Mouse (Mus musculus): Measurements from ENCODE around the gene Smurf1. TPM values are rescaled to one million over a fixed set of nuclear protein-coding genes. Genes with fewer than 3 reads are reported as not detected.
A peak's percentile ranks its signal among the peaks of the same experiment; 100 is the strongest.

The Smurf1 gene
- polyA plus RNA-seq, 1 experiment from 2014 or later: 18.3 TPM

DNA sequence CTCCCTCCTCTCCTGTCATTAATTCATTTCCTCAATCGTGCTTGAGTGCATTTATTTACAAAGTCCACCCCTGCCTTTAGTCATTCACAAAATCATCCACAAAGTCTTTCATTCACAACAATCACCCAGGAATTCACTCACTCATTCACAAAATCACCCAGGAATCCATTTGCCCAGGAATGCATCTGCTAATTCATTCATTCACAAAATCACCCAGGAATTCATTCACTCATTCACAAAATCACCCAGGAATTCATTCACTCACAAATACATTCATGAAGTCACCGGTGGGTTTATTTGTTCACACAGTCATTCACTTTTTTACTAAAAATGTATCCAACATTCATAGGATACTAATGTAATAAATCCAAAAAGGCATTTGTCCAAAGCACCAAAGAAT lies 24.4 kb upstream of the Smurf1 start:
- Histone ChIP-seq H3K9me3 (ENCODE audit: control insufficient read depth, low read length) (no peaks in the 10 kb centered on the region), H3K4me2 (ENCODE audit: low read depth, low read length, severe bottlenecking) (no peak overlapping the region), H3K27me3 (ENCODE audit: control insufficient read depth, insufficient read depth, low read length) (no peaks in the 10 kb centered on the region), H3K36me3 (ENCODE audit: control insufficient read depth, insufficient read depth, low read length) (no peaks in the 10 kb centered on the region), H3K9ac (ENCODE audit: low read length) (no peak overlapping the region), H3K4me1 (replicated peaks; ENCODE audit: control insufficient read depth, insufficient read depth, low read length) (no peaks in the 10 kb centered on the region), H3K27ac (ENCODE audit: low read depth, low read length) (no peak overlapping the region), H3K4me3 (ENCODE audit: low read depth, low read length) (no peak overlapping the region)
- WGBS: 50% methylated on average over 2 of the region's 2 CpGs
- DNase-seq (ENCODE audit: low spot score): no peak
- ATAC-seq (replicated peaks; ENCODE audit: low FRiP score): no peak

DNA sequence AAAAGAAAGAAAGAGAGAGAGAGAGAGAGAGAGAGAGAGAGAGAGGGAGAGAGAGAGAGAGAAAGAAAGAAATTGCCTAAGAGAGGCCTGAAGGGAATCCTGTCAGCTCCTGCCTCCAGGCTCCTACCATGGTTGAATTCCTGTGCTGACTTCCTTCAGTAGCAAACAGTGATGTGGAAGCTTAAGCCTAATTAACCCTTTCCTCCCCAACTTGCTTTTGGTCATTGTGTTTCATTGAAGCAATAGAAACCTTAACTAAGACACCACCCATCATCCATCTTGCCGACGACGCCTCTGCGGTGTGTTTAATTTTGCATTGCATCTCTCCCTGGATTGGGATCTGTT lies 23.4 kb upstream of the Smurf1 start:
- H3K36me3 ChIP-seq (ENCODE audit: control insufficient read depth, insufficient read depth, low read length): no peaks in the 10 kb centered on the region
- no peak overlapping the region for H3K4me3 ChIP-seq (ENCODE audit: low read depth, low read length)
- no peak overlapping the region for H3K27ac ChIP-seq (ENCODE audit: low read depth, low read length)
- H3K4me2 ChIP-seq (ENCODE audit: low read depth, low read length, severe bottlenecking): no peak overlapping the region
- no peaks in the 10 kb centered on the region for H3K4me1 ChIP-seq (replicated peaks; ENCODE audit: control insufficient read depth, insufficient read depth, low read length)
- WGBS: 85% methylated on average over 4 of the region's 4 CpGs
- H3K27me3 ChIP-seq (ENCODE audit: control insufficient read depth, insufficient read depth, low read length): no peaks in the 10 kb centered on the region
- ATAC-seq (replicated peaks; ENCODE audit: low FRiP score) (no peak), DNase-seq (ENCODE audit: low spot score) (no peak)
- peaks cover 3% of the 10 kb centered on the region; the same call in 1 of the 2 replicates for H3K9me3 ChIP-seq (ENCODE audit: control insufficient read depth, low read length)
- no peak overlapping the region for H3K9ac ChIP-seq (ENCODE audit: low read length)

DNA sequence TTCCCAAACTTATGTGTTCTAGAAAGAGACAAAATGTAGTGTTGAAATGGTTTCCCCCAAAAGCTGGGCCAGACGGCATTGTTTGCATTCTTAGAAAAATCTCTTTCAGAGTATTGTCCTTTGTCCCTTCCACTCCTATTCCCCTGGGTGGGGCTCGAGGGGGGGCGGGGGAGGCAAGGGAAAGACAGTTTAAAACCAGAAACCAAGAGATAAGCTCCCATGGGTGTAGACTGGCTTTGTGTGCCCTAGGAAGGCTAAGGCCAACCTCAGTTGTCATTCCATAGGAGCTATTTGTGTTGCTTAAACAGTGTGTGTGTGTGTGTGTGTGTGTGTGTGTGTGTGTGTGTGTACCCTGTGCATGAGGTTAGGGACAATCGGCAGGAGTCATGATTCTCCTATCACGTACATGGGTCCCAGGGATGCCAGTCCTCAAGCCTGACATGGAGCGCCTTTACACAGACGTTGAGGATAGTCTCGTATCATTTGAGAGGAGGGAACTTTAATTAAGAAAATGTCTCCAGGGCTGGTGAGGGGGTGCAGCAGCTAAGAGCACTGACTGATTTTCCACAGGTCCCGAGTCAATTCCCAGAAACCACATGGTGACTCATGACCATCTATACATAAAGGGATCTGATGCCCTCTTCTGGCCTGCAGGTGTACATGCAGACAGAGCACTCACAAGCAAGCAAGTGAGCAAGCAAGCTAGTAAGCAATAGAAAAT lies 22.9 kb upstream of the Smurf1 start:
- H3K4me3 ChIP-seq (ENCODE audit: low read depth, low read length): no peak overlapping the region
- no peak overlapping the region for H3K27ac ChIP-seq (ENCODE audit: low read depth, low read length)
- ATAC-seq (replicated peaks; ENCODE audit: low FRiP score): no peak
- 62% methylated on average over 9 of the region's 9 CpGs for WGBS
- H3K9me3 ChIP-seq (ENCODE audit: control insufficient read depth, low read length): peaks cover 3% of the 10 kb centered on the region; the same call in 1 of the 2 replicates
- no peaks in the 10 kb centered on the region for H3K27me3 ChIP-seq (ENCODE audit: control insufficient read depth, insufficient read depth, low read length)
- H3K4me2 ChIP-seq (ENCODE audit: low read depth, low read length, severe bottlenecking): no peak overlapping the region
- H3K4me1 ChIP-seq (replicated peaks; ENCODE audit: control insufficient read depth, insufficient read depth, low read length): no peaks in the 10 kb centered on the region
- peak; percentile 57 for DNase-seq (ENCODE audit: low spot score)
- H3K36me3 ChIP-seq (ENCODE audit: control insufficient read depth, insufficient read depth, low read length): no peaks in the 10 kb centered on the region
- H3K9ac ChIP-seq (ENCODE audit: low read length): no peak overlapping the region

DNA sequence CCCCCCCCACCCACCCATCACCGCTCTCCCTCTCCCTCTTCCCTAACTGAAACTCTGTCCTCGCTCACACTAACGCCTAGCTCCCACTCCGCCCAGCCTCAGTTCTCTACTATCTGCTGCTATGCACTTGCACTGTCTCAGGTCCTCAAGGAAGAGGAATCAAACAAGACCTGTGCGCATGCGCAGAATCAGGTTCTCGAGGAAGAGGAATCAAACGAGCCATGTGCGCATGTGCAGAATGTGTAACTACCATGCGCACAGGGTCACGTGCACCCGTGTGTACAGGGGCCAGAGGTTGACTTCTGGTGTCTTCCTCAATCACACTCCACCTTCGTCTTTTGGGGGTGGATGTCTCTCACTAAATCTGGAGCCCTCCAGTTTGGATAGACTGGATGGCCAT lies 21.9 kb upstream of the Smurf1 start:
- H3K9me3 ChIP-seq (ENCODE audit: control insufficient read depth, low read length): peaks cover 3% of the 10 kb centered on the region
- no peak overlapping the region for H3K27ac ChIP-seq (ENCODE audit: low read depth, low read length)
- H3K9ac ChIP-seq (ENCODE audit: low read length): no peak overlapping the region
- H3K4me2 ChIP-seq (ENCODE audit: low read depth, low read length, severe bottlenecking): no peak overlapping the region
- no peak overlapping the region for H3K4me3 ChIP-seq (ENCODE audit: low read depth, low read length)
- whole genome bisulfite sequencing: 94% methylated on average over 13 of the region's 13 CpGs
- DNase-seq (ENCODE audit: low spot score) (no peak), ATAC-seq (replicated peaks; ENCODE audit: low FRiP score) (no peak)
- H3K27me3 ChIP-seq (ENCODE audit: control insufficient read depth, insufficient read depth, low read length): no peaks in the 10 kb centered on the region
- no peaks in the 10 kb centered on the region for H3K4me1 ChIP-seq (replicated peaks; ENCODE audit: control insufficient read depth, insufficient read depth, low read length)
- no peaks in the 10 kb centered on the region for H3K36me3 ChIP-seq (ENCODE audit: control insufficient read depth, insufficient read depth, low read length)

- Histone ChIP-seq H3K9me3 (ENCODE audit: control insufficient read depth, low read length) (peaks cover 3% of the 10 kb centered on the region), H3K4me2 (ENCODE audit: low read depth, low read length, severe bottlenecking) (no peak overlapping the region), H3K4me1 (replicated peaks; ENCODE audit: control insufficient read depth, insufficient read depth, low read length) (no peaks in the 10 kb centered on the region), H3K4me3 (ENCODE audit: low read depth, low read length) (no peak overlapping the region), H3K27ac (ENCODE audit: low read depth, low read length) (no peak overlapping the region), H3K9ac (ENCODE audit: low read length) (no peak overlapping the region), H3K36me3 (ENCODE audit: control insufficient read depth, insufficient read depth, low read length) (no peaks in the 10 kb centered on the region), H3K27me3 (ENCODE audit: control insufficient read depth, insufficient read depth, low read length) (no peaks in the 10 kb centered on the region)
- no peak for DNase-seq (ENCODE audit: low spot score)
- ATAC-seq (replicated peaks; ENCODE audit: low FRiP score): no peak
- 89% methylated on average over 5 of the region's 5 CpGs for WGBS
These were observed 19.2 kb upstream of the Smurf1 start for GRCm38 (mm10) chr5:144984839-144985238.

GRCm38 (mm10) chr5:144983227-144983626 lies 17.6 kb upstream of the Smurf1 start:
- no peak overlapping the region for H3K4me2 ChIP-seq (ENCODE audit: low read depth, low read length, severe bottlenecking)
- no peak overlapping the region for H3K27ac ChIP-seq (ENCODE audit: low read depth, low read length)
- WGBS: 90% methylated on average over 3 of the region's 3 CpGs
- H3K9me3 ChIP-seq (ENCODE audit: control insufficient read depth, low read length): peaks cover 3% of the 10 kb centered on the region
- no peak overlapping the region for H3K9ac ChIP-seq (ENCODE audit: low read length)
- H3K4me1 ChIP-seq (replicated peaks; ENCODE audit: control insufficient read depth, insufficient read depth, low read length): no peaks in the 10 kb centered on the region
- no peaks in the 10 kb centered on the region for H3K27me3 ChIP-seq (ENCODE audit: control insufficient read depth, insufficient read depth, low read length)
- H3K36me3 ChIP-seq (ENCODE audit: control insufficient read depth, insufficient read depth, low read length): no peaks in the 10 kb centered on the region
- ATAC-seq (replicated peaks; ENCODE audit: low FRiP score) (no peak), DNase-seq (ENCODE audit: low spot score) (no peak)
- H3K4me3 ChIP-seq (ENCODE audit: low read depth, low read length): no peak overlapping the region

GRCm38 (mm10) chr5:144979110-144979509 lies 13.5 kb upstream of the Smurf1 start:
- Histone ChIP-seq H3K9me3 (ENCODE audit: control insufficient read depth, low read length) (no peaks in the 10 kb centered on the region; the same call in 1 of the 2 replicates), H3K4me1 (replicated peaks; ENCODE audit: control insufficient read depth, insufficient read depth, low read length) (no peaks in the 10 kb centered on the region), H3K4me3 (ENCODE audit: low read depth, low read length) (no peak overlapping the region), H3K27ac (ENCODE audit: low read depth, low read length) (no peak overlapping the region), H3K4me2 (ENCODE audit: low read depth, low read length, severe bottlenecking) (no peak overlapping the region), H3K27me3 (ENCODE audit: control insufficient read depth, insufficient read depth, low read length) (no peaks in the 10 kb centered on the region), H3K36me3 (ENCODE audit: control insufficient read depth, insufficient read depth, low read length) (no peaks in the 10 kb centered on the region), H3K9ac (ENCODE audit: low read length) (no peak overlapping the region)
- WGBS: 86% methylated on average over 6 of the region's 6 CpGs
- DNase-seq (ENCODE audit: low spot score): no peak
- ATAC-seq (replicated peaks; ENCODE audit: low FRiP score): no peak

- H3K4me2 ChIP-seq (ENCODE audit: low read depth, low read length, severe bottlenecking): no peak overlapping the region
- no peak for ATAC-seq (replicated peaks; ENCODE audit: low FRiP score)
- no peak overlapping the region for H3K27ac ChIP-seq (ENCODE audit: low read depth, low read length)
- H3K9ac ChIP-seq (ENCODE audit: low read length): no peak overlapping the region
- WGBS: 85% methylated on average over 10 of the region's 10 CpGs
- H3K27me3 ChIP-seq (ENCODE audit: control insufficient read depth, insufficient read depth, low read length): no peaks in the 10 kb centered on the region
- H3K36me3 ChIP-seq (ENCODE audit: control insufficient read depth, insufficient read depth, low read length): no peaks in the 10 kb centered on the region
- no peaks in the 10 kb centered on the region for H3K4me1 ChIP-seq (replicated peaks; ENCODE audit: control insufficient read depth, insufficient read depth, low read length)
- H3K4me3 ChIP-seq (ENCODE audit: low read depth, low read length): no peak overlapping the region
- no peaks in the 10 kb centered on the region; the same call in 1 of the 2 replicates for H3K9me3 ChIP-seq (ENCODE audit: control insufficient read depth, low read length)
- DNase-seq (ENCODE audit: low spot score): no peak
These were observed 13.0 kb upstream of the Smurf1 start for GRCm38 (mm10) chr5:144978533-144979107.

DNA sequence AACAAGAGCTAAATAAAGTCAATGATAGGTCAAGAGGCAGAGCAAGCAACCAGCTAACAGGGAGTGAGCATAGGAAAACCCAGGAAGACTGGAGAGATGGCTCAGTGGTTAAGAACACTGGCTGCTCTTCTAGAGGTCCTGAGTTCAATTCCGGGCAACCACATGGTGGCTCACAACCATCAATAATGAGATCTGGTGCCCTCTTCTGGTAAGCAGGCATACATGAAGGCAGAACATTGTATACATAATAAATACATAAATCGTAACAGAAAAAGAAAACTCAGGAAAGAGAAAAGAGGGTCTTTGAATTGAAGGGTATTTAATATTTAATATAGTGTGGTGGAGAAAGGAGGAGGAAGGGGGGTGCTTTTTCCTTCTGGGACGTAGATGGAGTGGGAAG lies 5.6 kb upstream of the Smurf1 start:
- H3K9me3 ChIP-seq (ENCODE audit: control insufficient read depth, low read length): no peaks in the 10 kb centered on the region
- H3K27me3 ChIP-seq (ENCODE audit: control insufficient read depth, insufficient read depth, low read length): peaks cover 2% of the 10 kb centered on the region; the same call in 1 of the 2 replicates
- no peak overlapping the region for H3K4me2 ChIP-seq (ENCODE audit: low read depth, low read length, severe bottlenecking)
- no peak overlapping the region for H3K27ac ChIP-seq (ENCODE audit: low read depth, low read length)
- peaks cover 1% of the 10 kb centered on the region; the same call in 1 of the 2 replicates for H3K4me1 ChIP-seq (replicated peaks; ENCODE audit: control insufficient read depth, insufficient read depth, low read length)
- H3K4me3 ChIP-seq (ENCODE audit: low read depth, low read length): no peak overlapping the region
- H3K36me3 ChIP-seq (ENCODE audit: control insufficient read depth, insufficient read depth, low read length): no peaks in the 10 kb centered on the region
- DNase-seq (ENCODE audit: low spot score) (no peak), ATAC-seq (replicated peaks; ENCODE audit: low FRiP score) (no peak)
- no peak overlapping the region for H3K9ac ChIP-seq (ENCODE audit: low read length)
- 86% methylated on average over 3 of the region's 3 CpGs for WGBS

Data from forebrain, embryonic 11.5 days (tissue).